Mouse (Mus musculus): ENCODE measurements around the gene 2010003K11Rik.

GRCm38 (mm10) chr19:4478190-4478516, 20.2 kb downstream of the 2010003K11Rik start:
- TF ChIP-seq CTCF (IDR thresholded peaks at IDR 0.05; ENCODE audit: extremely low read depth, insufficient read depth, insufficient read length, insufficient replicate concordance) (no peak), POLR2A (IDR thresholded peaks at IDR 0.05; ENCODE audit: low read depth, low read length) (no peak)
